Mouse (Mus musculus) olfactory bulb, adult 2 months (tissue): ENCODE measurements around the gene Krtap5-4.
"Not testable (repeated sequence)": the region's sequence is repeated elsewhere in the genome, so short reads cannot be mapped to it uniquely, and the experiment has no call there.

Experiments
- CTCF ChIP-seq: fragments of 200-500 bp; IDR thresholded peaks from 2 replicates; pipeline ENCODE4 v1.5.1; 2012; ENCODE audit warnings: low read depth, mild to moderate bottlenecking, low read length, moderate library complexity; ENCODE audit not compliant: insufficient read depth
- POLR2A ChIP-seq: fragments of 200-500 bp; IDR thresholded peaks from 2 replicates; pipeline ENCODE4 v1.6.1; 2012; ENCODE audit warnings: mild to moderate bottlenecking, low read depth, low read length, moderate library complexity; ENCODE audit not compliant: insufficient read depth

- not testable (repeated sequence) for TF ChIP-seq CTCF, POLR2A
Observed at GRCm38 (mm10) chr7:142279291-142279690, 24.1 kb upstream of the Krtap5-4 start.
